Mouse (Mus musculus): Measurements from ENCODE around the gene Klhdc7a. TPM values are rescaled to one million over a fixed set of nuclear protein-coding genes. Genes with fewer than 3 reads are reported as not detected.

The Klhdc7a gene
- polyA plus RNA-seq, 1 experiment, result 1.6 TPM

DNA sequence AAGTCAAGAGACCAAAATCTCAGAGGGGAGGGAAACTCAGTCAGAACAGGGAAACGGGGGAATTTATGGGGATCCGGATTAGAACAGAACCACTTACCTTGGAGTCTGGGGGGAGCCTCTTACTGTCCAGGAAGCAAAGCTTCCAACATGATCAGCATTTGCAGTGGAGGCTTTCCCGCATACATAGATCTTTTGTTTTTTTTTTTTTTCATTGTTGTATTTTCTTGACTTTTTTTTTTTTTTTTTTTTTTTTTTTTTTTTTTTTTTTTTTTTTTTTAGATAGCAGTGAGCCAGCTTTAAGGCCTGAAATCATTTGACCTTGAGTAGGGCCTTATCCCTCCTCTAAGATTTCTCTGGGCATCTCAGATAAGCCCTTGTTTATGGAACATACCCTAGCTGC lies 8.6 kb downstream of the Klhdc7a start:
- H3K36me3 ChIP-seq (ENCODE audit: control insufficient read depth, insufficient read depth, low read length, poor library complexity, severe bottlenecking), result no peaks in the 10 kb centered on the region
- no peak overlapping the region for H3K9ac ChIP-seq (ENCODE audit: low read depth, poor library complexity, severe bottlenecking)
- no peaks in the 10 kb centered on the region for H3K27me3 ChIP-seq (ENCODE audit: control insufficient read depth, insufficient read depth, low read length, poor library complexity, severe bottlenecking)
- peaks cover 7% of the 10 kb centered on the region for H3K4me1 ChIP-seq (ENCODE audit: control insufficient read depth, insufficient read depth, low read length)
- H3K4me3 ChIP-seq (ENCODE audit: low read depth, low read length), result no peak overlapping the region
- H3K9me3 ChIP-seq (replicated peaks; ENCODE audit: control insufficient read depth, insufficient read depth, low read length, poor library complexity, severe bottlenecking), result no peaks in the 10 kb centered on the region
- no peak for TF ChIP-seq CTCF (IDR thresholded peaks at IDR 0.05; ENCODE audit: low read depth, low read length)
- no peak for TF ChIP-seq EP300 (IDR thresholded peaks at IDR 0.05; ENCODE audit: insufficient read depth, low read depth, low read length)
- TF ChIP-seq POLR2A (IDR thresholded peaks at IDR 0.05; ENCODE audit: insufficient read depth, low read length), result no peak
- no peak overlapping the region for H3K27ac ChIP-seq (ENCODE audit: insufficient read depth, low read length)

DNA sequence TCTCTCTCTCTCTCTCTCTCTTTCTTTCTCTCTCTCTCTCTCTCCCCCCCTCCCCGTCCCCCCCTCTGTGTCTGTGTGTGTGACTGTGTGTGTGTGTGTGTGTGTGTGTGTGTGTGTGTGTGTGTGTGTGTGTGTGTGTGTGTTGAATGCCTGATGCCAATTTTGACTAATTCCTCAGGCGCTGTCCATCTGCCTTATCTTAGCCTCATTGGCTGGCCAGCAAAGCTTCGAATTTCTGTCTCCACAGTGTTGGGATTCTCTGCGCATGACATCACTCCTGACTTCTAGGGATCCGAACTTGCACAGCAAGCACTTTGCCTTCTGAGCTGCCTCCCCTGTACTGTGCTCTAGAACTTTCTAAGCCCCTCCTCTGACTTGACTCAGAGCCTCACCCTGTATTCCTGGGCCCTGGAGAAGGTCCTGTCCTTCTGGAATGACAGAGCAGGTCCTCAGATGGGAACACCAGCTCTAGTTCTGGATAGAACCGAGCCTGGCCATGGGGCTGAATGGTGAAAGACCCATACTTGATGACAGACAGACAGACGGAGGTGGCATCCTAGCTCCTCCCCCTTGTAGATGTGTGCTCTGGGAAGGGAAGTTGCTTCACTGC lies 16.8 kb downstream of the Klhdc7a start:
- no peak for TF ChIP-seq CTCF (IDR thresholded peaks at IDR 0.05; ENCODE audit: low read depth, low read length)
- TF ChIP-seq EP300 (IDR thresholded peaks at IDR 0.05; ENCODE audit: insufficient read depth, low read depth, low read length), result no peak
- TF ChIP-seq POLR2A (IDR thresholded peaks at IDR 0.05; ENCODE audit: insufficient read depth, low read length), result no peak
- Histone ChIP-seq H3K27ac (ENCODE audit: insufficient read depth, low read length) (no peak overlapping the region), H3K36me3 (ENCODE audit: control insufficient read depth, insufficient read depth, low read length, poor library complexity, severe bottlenecking) (no peaks in the 10 kb centered on the region), H3K4me3 (ENCODE audit: low read depth, low read length) (no peak overlapping the region), H3K9ac (ENCODE audit: low read depth, poor library complexity, severe bottlenecking) (no peak overlapping the region), H3K9me3 (replicated peaks; ENCODE audit: control insufficient read depth, insufficient read depth, low read length, poor library complexity, severe bottlenecking) (no peaks in the 10 kb centered on the region), H3K4me1 (ENCODE audit: control insufficient read depth, insufficient read depth, low read length) (peaks cover 3% of the 10 kb centered on the region), H3K27me3 (ENCODE audit: control insufficient read depth, insufficient read depth, low read length, poor library complexity, severe bottlenecking) (no peaks in the 10 kb centered on the region)

DNA sequence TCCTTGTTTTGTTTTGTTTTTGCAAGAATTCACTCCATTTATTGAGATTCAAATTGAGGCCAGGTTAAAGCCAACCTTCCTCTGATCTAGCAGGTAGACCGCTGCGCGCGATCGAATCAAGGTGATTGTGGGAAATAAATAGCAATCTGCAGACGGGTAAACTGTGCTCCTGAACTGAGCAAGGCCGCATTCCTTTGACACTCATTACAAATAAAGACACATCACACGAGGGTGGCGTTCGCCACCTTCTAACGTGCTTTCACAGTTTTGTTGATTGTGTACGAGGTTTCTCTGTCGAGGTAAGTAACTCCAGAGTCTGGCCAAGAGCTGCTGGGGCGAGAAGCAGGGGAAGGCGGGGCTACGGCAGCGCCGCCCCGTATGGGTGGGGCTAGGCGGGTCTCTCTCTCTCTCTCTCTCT lies 17.4 kb downstream of the Klhdc7a start:
- Histone ChIP-seq H3K27ac (ENCODE audit: insufficient read depth, low read length) (no peak overlapping the region), H3K9me3 (replicated peaks; ENCODE audit: control insufficient read depth, insufficient read depth, low read length, poor library complexity, severe bottlenecking) (no peaks in the 10 kb centered on the region), H3K4me3 (ENCODE audit: low read depth, low read length) (peak overlapping the region; percentile 50), H3K27me3 (ENCODE audit: control insufficient read depth, insufficient read depth, low read length, poor library complexity, severe bottlenecking) (no peaks in the 10 kb centered on the region), H3K36me3 (ENCODE audit: control insufficient read depth, insufficient read depth, low read length, poor library complexity, severe bottlenecking) (no peaks in the 10 kb centered on the region), H3K4me1 (ENCODE audit: control insufficient read depth, insufficient read depth, low read length) (peaks cover 3% of the 10 kb centered on the region), H3K9ac (ENCODE audit: low read depth, poor library complexity, severe bottlenecking) (peak overlapping the region; percentile 59; the same call in 1 of the 2 replicates)
- no peak for TF ChIP-seq POLR2A (IDR thresholded peaks at IDR 0.05; ENCODE audit: insufficient read depth, low read length)
- TF ChIP-seq EP300 (IDR thresholded peaks at IDR 0.05; ENCODE audit: insufficient read depth, low read depth, low read length), result no peak
- no peak for TF ChIP-seq CTCF (IDR thresholded peaks at IDR 0.05; ENCODE audit: low read depth, low read length)

DNA sequence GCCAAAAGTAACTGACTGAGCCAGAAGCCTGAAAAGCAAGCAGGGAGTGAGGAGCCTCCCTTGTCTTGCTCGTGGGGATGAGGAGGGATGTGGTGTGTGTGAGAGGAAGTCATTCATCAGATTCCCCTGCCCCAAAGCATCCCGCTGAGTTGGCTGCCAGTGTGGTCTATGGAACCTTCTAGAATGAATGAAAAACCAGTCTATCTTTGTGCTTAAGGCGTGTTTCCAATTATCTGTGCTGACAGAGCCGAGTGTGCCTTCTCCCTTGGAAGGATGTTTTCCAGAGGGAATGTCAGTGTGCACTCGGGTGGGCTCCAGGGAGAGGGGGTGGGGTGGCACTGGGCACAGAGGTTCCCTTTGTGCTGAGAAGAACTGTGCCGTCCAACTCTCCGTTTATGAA lies 19.2 kb downstream of the Klhdc7a start:
- Histone ChIP-seq H3K4me3 (ENCODE audit: low read depth, low read length) (no peak overlapping the region), H3K27me3 (ENCODE audit: control insufficient read depth, insufficient read depth, low read length, poor library complexity, severe bottlenecking) (no peaks in the 10 kb centered on the region), H3K36me3 (ENCODE audit: control insufficient read depth, insufficient read depth, low read length, poor library complexity, severe bottlenecking) (no peaks in the 10 kb centered on the region), H3K9me3 (replicated peaks; ENCODE audit: control insufficient read depth, insufficient read depth, low read length, poor library complexity, severe bottlenecking) (no peaks in the 10 kb centered on the region), H3K9ac (ENCODE audit: low read depth, poor library complexity, severe bottlenecking) (no peak overlapping the region), H3K27ac (ENCODE audit: insufficient read depth, low read length) (no peak overlapping the region), H3K4me1 (ENCODE audit: control insufficient read depth, insufficient read depth, low read length) (peaks cover 3% of the 10 kb centered on the region)
- no peak for TF ChIP-seq POLR2A (IDR thresholded peaks at IDR 0.05; ENCODE audit: insufficient read depth, low read length)
- no peak for TF ChIP-seq CTCF (IDR thresholded peaks at IDR 0.05; ENCODE audit: low read depth, low read length)
- no peak for TF ChIP-seq EP300 (IDR thresholded peaks at IDR 0.05; ENCODE audit: insufficient read depth, low read depth, low read length)

DNA sequence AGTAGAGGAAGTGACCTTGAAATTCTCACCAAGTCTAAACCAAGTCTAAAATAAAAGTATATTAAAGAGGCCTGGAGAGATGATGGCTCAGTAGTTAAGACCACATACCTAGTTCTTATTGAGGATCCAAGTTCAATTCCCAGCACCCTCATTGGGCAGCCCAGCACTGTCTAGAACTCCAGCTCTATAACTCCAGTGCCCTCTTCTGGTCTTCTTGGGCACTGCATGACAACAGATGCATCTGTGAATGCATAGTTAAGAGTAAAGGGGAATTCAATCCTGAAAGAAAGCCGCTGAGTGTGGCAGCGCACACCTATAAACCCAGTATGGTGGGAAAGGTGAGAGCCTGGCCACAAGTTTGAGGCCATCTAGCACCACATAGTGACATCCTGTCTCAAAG lies 20.5 kb downstream of the Klhdc7a start:
- H3K4me1 ChIP-seq (ENCODE audit: control insufficient read depth, insufficient read depth, low read length), result peaks cover 3% of the 10 kb centered on the region
- H3K27me3 ChIP-seq (ENCODE audit: control insufficient read depth, insufficient read depth, low read length, poor library complexity, severe bottlenecking), result no peaks in the 10 kb centered on the region
- H3K27ac ChIP-seq (ENCODE audit: insufficient read depth, low read length), result no peak overlapping the region

DNA sequence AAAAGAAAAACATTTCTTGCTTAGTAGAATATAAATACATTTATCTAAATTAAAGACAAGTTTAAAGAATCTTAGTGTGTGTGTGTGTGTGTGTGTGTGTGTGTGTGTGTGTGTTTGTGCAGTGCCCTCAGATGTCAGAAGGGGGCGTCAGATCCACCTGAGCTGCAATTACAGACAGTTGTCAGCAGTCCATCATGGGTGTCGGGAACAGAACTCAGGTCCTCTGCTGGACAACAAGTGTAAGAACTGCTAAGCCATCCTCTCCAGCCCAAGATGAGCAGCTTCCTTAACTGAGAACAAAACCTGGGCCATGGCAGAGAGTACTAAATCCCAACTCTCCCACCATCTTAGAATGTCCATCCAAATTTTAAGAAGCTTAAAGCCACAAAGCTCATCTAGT lies 26.0 kb downstream of the Klhdc7a start:
- Histone ChIP-seq H3K36me3 (ENCODE audit: control insufficient read depth, insufficient read depth, low read length, poor library complexity, severe bottlenecking) (no peaks in the 10 kb centered on the region), H3K4me3 (ENCODE audit: low read depth, low read length) (no peak overlapping the region), H3K4me1 (ENCODE audit: control insufficient read depth, insufficient read depth, low read length) (no peaks in the 10 kb centered on the region), H3K9ac (ENCODE audit: low read depth, poor library complexity, severe bottlenecking) (no peak overlapping the region), H3K27me3 (ENCODE audit: control insufficient read depth, insufficient read depth, low read length, poor library complexity, severe bottlenecking) (no peaks in the 10 kb centered on the region), H3K9me3 (replicated peaks; ENCODE audit: control insufficient read depth, insufficient read depth, low read length, poor library complexity, severe bottlenecking) (no peaks in the 10 kb centered on the region), H3K27ac (ENCODE audit: insufficient read depth, low read length) (no peak overlapping the region)
- TF ChIP-seq POLR2A (IDR thresholded peaks at IDR 0.05; ENCODE audit: insufficient read depth, low read length) (no peak), CTCF (IDR thresholded peaks at IDR 0.05; ENCODE audit: low read depth, low read length) (no peak), EP300 (IDR thresholded peaks at IDR 0.05; ENCODE audit: insufficient read depth, low read depth, low read length) (no peak)

More for the DNA sequence above, 20.5 kb downstream of the Klhdc7a start:
- H3K9ac ChIP-seq (ENCODE audit: low read depth, poor library complexity, severe bottlenecking), result no peak overlapping the region
- no peaks in the 10 kb centered on the region for H3K36me3 ChIP-seq (ENCODE audit: control insufficient read depth, insufficient read depth, low read length, poor library complexity, severe bottlenecking)
- no peak for TF ChIP-seq POLR2A (IDR thresholded peaks at IDR 0.05; ENCODE audit: insufficient read depth, low read length)
- no peak for TF ChIP-seq EP300 (IDR thresholded peaks at IDR 0.05; ENCODE audit: insufficient read depth, low read depth, low read length)
- peak; percentile 51 for TF ChIP-seq CTCF (IDR thresholded peaks at IDR 0.05; ENCODE audit: low read depth, low read length)
- H3K4me3 ChIP-seq (ENCODE audit: low read depth, low read length), result no peak overlapping the region
- no peaks in the 10 kb centered on the region for H3K9me3 ChIP-seq (replicated peaks; ENCODE audit: control insufficient read depth, insufficient read depth, low read length, poor library complexity, severe bottlenecking)
